Mouse (Mus musculus) limb, embryonic 11.5 days (tissue): Measurements from ENCODE around the gene Stk39. TPM values are rescaled to one million over a fixed set of nuclear protein-coding genes. Genes with fewer than 3 reads are reported as not detected.

ENCODE experiments used
- ATAC-seq: fragments of 200-750 bp; cut with Nextera tagmentation; 2 replicates; pipeline ENCODE4 v1.8.0; 2017; ENCODE audit warnings: low read depth; ENCODE audit not compliant: insufficient number of reproducible peaks, low FRiP score, low TSS enrichment
- DNase-seq: peaks from one replicate; pipeline ENCODE4 v3.0.0-alpha.2; 2015; ENCODE audit warnings: low spot score
- H3K27ac ChIP-seq: fragments of 300-500 bp; sonication (generic); replicated peaks from 2 replicates; pipeline ENCODE4 v1.5.1; 2014; ENCODE audit warnings: low read depth, mild to moderate bottlenecking, low read length
- H3K27me3 ChIP-seq: fragments of 300-500 bp; sonication (generic); 2 replicates; pipeline ENCODE4 v1.6.1; 2014; ENCODE audit warnings: mild to moderate bottlenecking, low read length, mixed read lengths; ENCODE audit not compliant: control insufficient read depth, insufficient read depth
- H3K36me3 ChIP-seq: fragments of 300-500 bp; sonication (generic); 2 replicates; pipeline ENCODE4 v1.6.1; 2014; ENCODE audit warnings: mild to moderate bottlenecking, low read length, moderate library complexity, mixed read lengths; ENCODE audit not compliant: control insufficient read depth, insufficient read depth
- H3K4me1 ChIP-seq: fragments of 300-500 bp; sonication (generic); 2 replicates; pipeline ENCODE4 v1.6.1; 2014; ENCODE audit warnings: low read length, mixed read lengths; ENCODE audit not compliant: control insufficient read depth, insufficient read depth
- H3K4me2 ChIP-seq: fragments of 300-500 bp; sonication (generic); 2 replicates; pipeline ENCODE4 v1.6.1; 2014; ENCODE audit warnings: low read depth, mild to moderate bottlenecking, moderate library complexity; ENCODE audit not compliant: severe bottlenecking
- H3K4me3 ChIP-seq: fragments of 300-500 bp; sonication (generic); 2 replicates; pipeline ENCODE4 v1.5.1; 2014; ENCODE audit warnings: low read depth, low read length
- H3K9ac ChIP-seq: fragments of 300-500 bp; sonication (generic); 2 replicates; pipeline ENCODE4 v1.6.1; 2014; ENCODE audit warnings: mild to moderate bottlenecking, low read length
- H3K9me3 ChIP-seq: fragments of 300-500 bp; sonication (generic); 2 replicates; pipeline ENCODE4 v1.6.1; 2016; ENCODE audit warnings: low read length; ENCODE audit not compliant: control insufficient read depth
- WGBS: fragments of 180-500 bp; shearing (Covaris S2); extraction: QIAGEN DNeasy Blood & Tissue Kit; methylation state at CpG from one replicate; pipeline ENCODE4 v1.1.7; 2014; 5-methylcytosine and 5-hydroxymethylcytosine counted together
- polyA plus RNA-seq: library from polyadenylated mRNA; unstranded; fragments of >200 nt; fragmentation: Nextera tagmentation; extraction: Ambion mirVana; gene quantifications from 2 replicates; pipeline ENCODE4 v1.2.1, GENCODE M21; 2014

Gene Stk39
- polyA plus RNA-seq, 1 experiment from 2014 or later = 22.3 TPM

GRCm38 (mm10) chr2:68256472-68256871, 215.6 kb downstream of the Stk39 start:
- Histone ChIP-seq H3K9me3 (no peaks in the 10 kb centered on the region), H3K9ac (no peak overlapping the region), H3K27ac (no peak overlapping the region), H3K4me3 (no peak overlapping the region), H3K36me3 (no peaks in the 10 kb centered on the region), H3K4me2 (no peak overlapping the region), H3K4me1 (no peaks in the 10 kb centered on the region), H3K27me3 (no peaks in the 10 kb centered on the region)
- DNase-seq (no peak), ATAC-seq (no peak)
- 91% methylated on average over 8 of the region's 8 CpGs for WGBS

- Histone ChIP-seq H3K4me1 (no peaks in the 10 kb centered on the region), H3K9ac (no peak overlapping the region), H3K9me3 (no peaks in the 10 kb centered on the region), H3K27me3 (no peaks in the 10 kb centered on the region), H3K4me2 (no peak overlapping the region), H3K4me3 (no peak overlapping the region), H3K36me3 (no peaks in the 10 kb centered on the region), H3K27ac (no peak overlapping the region)
- ATAC-seq = no peak
- no peak for DNase-seq
- WGBS = 47% methylated on average over 4 of the region's 4 CpGs
Measured at GRCm38 (mm10) chr2:68254756-68255155, 217.3 kb downstream of the Stk39 start.

GRCm38 (mm10) chr2:68253222-68253621, 218.8 kb downstream of the Stk39 start:
- Histone ChIP-seq H3K36me3 (no peaks in the 10 kb centered on the region), H3K9me3 (no peaks in the 10 kb centered on the region), H3K27ac (no peak overlapping the region), H3K27me3 (no peaks in the 10 kb centered on the region), H3K4me2 (no peak overlapping the region), H3K4me3 (no peak overlapping the region), H3K9ac (no peak overlapping the region), H3K4me1 (no peaks in the 10 kb centered on the region)
- 91% methylated on average over 2 of the region's 2 CpGs for WGBS
- no peak for ATAC-seq
- no peak for DNase-seq

- no peak overlapping the region for H3K9ac ChIP-seq
- no peak overlapping the region for H3K27ac ChIP-seq
- no peaks in the 10 kb centered on the region for H3K4me1 ChIP-seq
- ATAC-seq (no peak), DNase-seq (no peak)
- no peak overlapping the region for H3K4me3 ChIP-seq
- 87% methylated on average over 6 of the region's 6 CpGs for WGBS
- no peaks in the 10 kb centered on the region for H3K36me3 ChIP-seq
- H3K4me2 ChIP-seq = no peak overlapping the region
- H3K27me3 ChIP-seq = no peaks in the 10 kb centered on the region
- no peaks in the 10 kb centered on the region for H3K9me3 ChIP-seq
Measured at GRCm38 (mm10) chr2:68252048-68252758, 219.9 kb downstream of the Stk39 start.

GRCm38 (mm10) chr2:68250897-68251296, 221.2 kb downstream of the Stk39 start:
- ATAC-seq = no peak
- no peak overlapping the region for H3K4me2 ChIP-seq
- WGBS = 83% methylated on average over 10 of the region's 10 CpGs

GRCm38 (mm10) chr2:68249855-68250424, 222.1 kb downstream of the Stk39 start:
- Histone ChIP-seq H3K9ac (no peak overlapping the region), H3K4me3 (no peak overlapping the region), H3K9me3 (no peaks in the 10 kb centered on the region), H3K36me3 (no peaks in the 10 kb centered on the region), H3K27me3 (no peaks in the 10 kb centered on the region), H3K4me2 (no peak overlapping the region), H3K27ac (no peak overlapping the region), H3K4me1 (no peaks in the 10 kb centered on the region)
- no peak for DNase-seq
- WGBS = 85% methylated on average over 4 of the region's 4 CpGs
- no peak for ATAC-seq

More at GRCm38 (mm10) chr2:68250897-68251296, 221.2 kb downstream of the Stk39 start:
- no peak overlapping the region for H3K4me3 ChIP-seq
- H3K27me3 ChIP-seq = no peaks in the 10 kb centered on the region
- no peaks in the 10 kb centered on the region for H3K4me1 ChIP-seq
- no peak overlapping the region for H3K9ac ChIP-seq
- DNase-seq = no peak
- no peaks in the 10 kb centered on the region for H3K9me3 ChIP-seq
- no peaks in the 10 kb centered on the region for H3K36me3 ChIP-seq
- no peak overlapping the region for H3K27ac ChIP-seq

GRCm38 (mm10) chr2:68246284-68246683, 225.8 kb downstream of the Stk39 start:
- DNase-seq (no peak), ATAC-seq (no peak)
- H3K9ac ChIP-seq = no peak overlapping the region
- H3K4me1 ChIP-seq = peaks cover 5% of the 10 kb centered on the region
- H3K27me3 ChIP-seq = no peaks in the 10 kb centered on the region
- no peak overlapping the region for H3K27ac ChIP-seq
- no peaks in the 10 kb centered on the region for H3K36me3 ChIP-seq
- H3K4me3 ChIP-seq = no peak overlapping the region
- no peak overlapping the region for H3K4me2 ChIP-seq
- WGBS = 39% methylated on average over 3 of the region's 3 CpGs
- H3K9me3 ChIP-seq = no peaks in the 10 kb centered on the region

- Histone ChIP-seq H3K9ac (no peak overlapping the region), H3K4me1 (peaks cover 5% of the 10 kb centered on the region), H3K4me2 (no peak overlapping the region), H3K27me3 (no peaks in the 10 kb centered on the region), H3K36me3 (no peaks in the 10 kb centered on the region), H3K27ac (no peak overlapping the region), H3K4me3 (no peak overlapping the region), H3K9me3 (no peaks in the 10 kb centered on the region)
- no peak for DNase-seq
- ATAC-seq = no peak
- WGBS = 75% methylated on average over 1 of the region's 1 CpGs
Measured at GRCm38 (mm10) chr2:68244556-68244955, 227.5 kb downstream of the Stk39 start.
